Mouse (Mus musculus) limb, embryonic 11.5 days (tissue): ENCODE data around the gene Il24. TPM values are rescaled to one million over a fixed set of nuclear protein-coding genes. Genes with fewer than 3 reads are reported as not detected.

Experiments used
- ATAC-seq: fragments of 200-750 bp; cut with Nextera tagmentation; 2 replicates; pipeline ENCODE4 v1.8.0; 2017; ENCODE audit warnings: low read depth; ENCODE audit not compliant: insufficient number of reproducible peaks, low FRiP score, low TSS enrichment
- DNase-seq: peaks from one replicate; pipeline ENCODE4 v3.0.0-alpha.2; 2015; ENCODE audit warnings: low spot score
- H3K27ac ChIP-seq: fragments of 300-500 bp; sonication (generic); replicated peaks from 2 replicates; pipeline ENCODE4 v1.5.1; 2014; ENCODE audit warnings: low read depth, mild to moderate bottlenecking, low read length
- H3K27me3 ChIP-seq: fragments of 300-500 bp; sonication (generic); 2 replicates; pipeline ENCODE4 v1.6.1; 2014; ENCODE audit warnings: mild to moderate bottlenecking, low read length, mixed read lengths; ENCODE audit not compliant: control insufficient read depth, insufficient read depth
- H3K36me3 ChIP-seq: fragments of 300-500 bp; sonication (generic); 2 replicates; pipeline ENCODE4 v1.6.1; 2014; ENCODE audit warnings: mild to moderate bottlenecking, low read length, moderate library complexity, mixed read lengths; ENCODE audit not compliant: control insufficient read depth, insufficient read depth
- H3K4me1 ChIP-seq: fragments of 300-500 bp; sonication (generic); 2 replicates; pipeline ENCODE4 v1.6.1; 2014; ENCODE audit warnings: low read length, mixed read lengths; ENCODE audit not compliant: control insufficient read depth, insufficient read depth
- H3K4me2 ChIP-seq: fragments of 300-500 bp; sonication (generic); 2 replicates; pipeline ENCODE4 v1.6.1; 2014; ENCODE audit warnings: low read depth, mild to moderate bottlenecking, moderate library complexity; ENCODE audit not compliant: severe bottlenecking
- H3K4me3 ChIP-seq: fragments of 300-500 bp; sonication (generic); 2 replicates; pipeline ENCODE4 v1.5.1; 2014; ENCODE audit warnings: low read depth, low read length
- H3K9ac ChIP-seq: fragments of 300-500 bp; sonication (generic); 2 replicates; pipeline ENCODE4 v1.6.1; 2014; ENCODE audit warnings: mild to moderate bottlenecking, low read length
- H3K9me3 ChIP-seq: fragments of 300-500 bp; sonication (generic); 2 replicates; pipeline ENCODE4 v1.6.1; 2016; ENCODE audit warnings: low read length; ENCODE audit not compliant: control insufficient read depth
- WGBS: fragments of 180-500 bp; shearing (Covaris S2); extraction: QIAGEN DNeasy Blood & Tissue Kit; methylation state at CpG from one replicate; pipeline ENCODE4 v1.1.7; 2014; 5-methylcytosine and 5-hydroxymethylcytosine counted together
- polyA plus RNA-seq: library from polyadenylated mRNA; unstranded; fragments of >200 nt; fragmentation: Nextera tagmentation; extraction: Ambion mirVana; gene quantifications from 2 replicates; pipeline ENCODE4 v1.2.1, GENCODE M21; 2014

Gene Il24
- polyA plus RNA-seq, 1 experiment from 2014 or later, result not detected

DNA sequence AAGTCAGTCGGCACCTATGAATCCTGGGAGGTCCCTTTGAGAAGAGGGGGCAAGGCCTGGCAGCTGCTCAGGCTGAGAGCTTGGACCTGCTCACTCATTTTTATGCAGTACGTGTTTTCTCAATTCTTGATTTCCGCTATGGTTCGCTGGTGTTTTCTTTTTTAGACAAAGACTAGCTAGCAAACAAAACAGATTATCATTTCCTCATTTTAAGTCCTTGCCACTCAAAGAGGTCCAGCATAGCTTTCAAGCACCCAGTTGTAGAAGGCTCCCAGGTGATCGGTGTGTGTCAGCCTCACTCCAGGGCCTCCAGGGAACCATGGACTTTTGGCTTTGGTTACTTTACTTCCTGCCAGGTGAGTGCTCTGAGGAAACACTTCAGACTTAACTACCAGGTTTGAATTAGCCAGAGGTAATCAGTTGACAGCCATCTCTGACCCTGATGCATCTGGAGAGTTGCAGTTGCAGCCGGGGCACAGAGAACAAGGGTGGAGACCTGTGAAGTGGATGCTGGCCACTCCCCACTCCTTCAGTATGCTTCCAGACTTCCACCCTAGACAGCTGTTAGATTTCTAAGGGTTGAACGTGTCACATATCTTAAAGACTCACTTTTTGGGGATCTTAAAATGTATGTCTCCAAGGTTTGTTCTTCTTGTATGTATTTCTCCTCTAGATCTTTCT is 21.6 kb downstream of the Il24 start, which contains the start of gene Fcmr:
TSS of gene Fcmr (plus strand) at position 129 of the 681 bp plus-strand sequence.
- Histone ChIP-seq H3K4me2 (no peak within 1 kb of the TSS), H3K9me3 (no peaks in the 10 kb centered on the region), H3K9ac (no peak within 1 kb of the TSS), H3K27ac (no peak within 1 kb of the TSS), H3K27me3 (no peaks in the 10 kb centered on the region), H3K36me3 (no peaks in the 10 kb centered on the region), H3K4me3 (no peak within 1 kb of the TSS), H3K4me1 (no peaks in the 10 kb centered on the region)
- DNase-seq (no peak), ATAC-seq (no peak)
- 80% methylated on average over 7 of the region's 7 CpGs for WGBS

DNA sequence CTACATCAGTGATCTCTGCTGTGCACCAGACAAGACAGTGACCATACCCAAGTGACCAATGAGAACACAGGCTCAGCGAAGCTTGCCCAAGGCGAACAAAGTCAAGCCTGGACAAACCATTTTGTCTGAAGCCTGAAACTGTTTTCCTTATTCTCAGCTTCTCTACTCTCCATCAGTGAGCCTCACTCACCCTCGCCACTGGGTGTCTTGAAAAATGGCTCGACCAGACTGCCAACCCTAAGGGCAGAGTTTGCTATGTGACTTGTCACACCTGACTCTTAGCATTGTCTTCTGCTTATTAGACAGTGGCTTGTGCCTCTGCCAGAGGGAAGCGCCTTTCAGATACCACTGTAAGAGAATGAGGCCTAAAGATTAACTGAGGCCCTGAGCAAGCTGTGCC is 22.5 kb downstream of the Il24 start:
- Histone ChIP-seq H3K27me3 (no peaks in the 10 kb centered on the region), H3K36me3 (no peaks in the 10 kb centered on the region), H3K9ac (no peak overlapping the region), H3K9me3 (no peaks in the 10 kb centered on the region), H3K4me1 (no peaks in the 10 kb centered on the region), H3K4me2 (no peak overlapping the region), H3K27ac (no peak overlapping the region), H3K4me3 (no peak overlapping the region)
- ATAC-seq (no peak), DNase-seq (no peak)
- WGBS, result 89% methylated on average over 5 of the region's 5 CpGs

DNA sequence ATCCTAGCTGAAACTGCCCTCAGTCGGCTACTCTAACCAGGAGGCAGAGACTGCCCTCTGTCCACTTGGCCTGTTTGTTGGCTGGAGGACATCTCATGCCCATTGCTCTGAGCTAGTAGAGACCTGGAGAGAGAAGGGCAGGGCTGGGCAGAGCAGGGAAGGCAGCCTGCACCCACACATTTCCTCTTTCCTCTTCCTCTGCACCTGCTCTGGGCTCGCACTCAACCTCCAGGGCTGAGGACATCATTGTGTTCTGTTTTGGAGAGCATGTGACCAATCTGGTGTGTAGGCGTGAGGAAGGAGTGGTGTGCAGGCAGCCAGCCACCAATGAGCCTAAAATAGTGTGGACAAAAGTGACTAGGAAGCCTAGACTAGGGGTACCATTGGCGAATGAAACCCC is 23.0 kb downstream of the Il24 start:
- H3K4me3 ChIP-seq, result no peak overlapping the region
- H3K4me2 ChIP-seq, result no peak overlapping the region
- no peaks in the 10 kb centered on the region for H3K4me1 ChIP-seq
- DNase-seq (no peak), ATAC-seq (no peak)
- no peaks in the 10 kb centered on the region for H3K36me3 ChIP-seq
- no peaks in the 10 kb centered on the region for H3K9me3 ChIP-seq
- no peak overlapping the region for H3K27ac ChIP-seq
- H3K9ac ChIP-seq, result no peak overlapping the region
- no peaks in the 10 kb centered on the region for H3K27me3 ChIP-seq
- 83% methylated on average over 4 of the region's 4 CpGs for WGBS

DNA sequence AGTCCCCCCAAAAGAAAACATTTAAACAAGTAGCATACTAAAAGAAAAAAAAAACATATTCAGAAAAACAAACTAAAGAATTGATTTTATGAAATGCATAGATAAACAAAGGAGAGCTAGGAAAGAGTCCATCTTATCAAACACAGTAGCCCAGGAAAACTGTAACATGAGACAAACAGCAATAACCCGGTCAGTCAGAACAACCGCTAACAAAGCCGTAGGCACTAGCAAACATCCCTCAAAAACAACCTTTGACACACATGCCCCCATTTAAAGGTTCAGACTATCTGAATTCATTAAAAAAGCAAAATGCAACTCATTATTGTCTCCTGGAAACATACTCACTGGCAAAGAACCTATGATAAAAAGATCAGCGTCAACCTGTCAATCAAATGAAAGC is 29.8 kb downstream of the Il24 start:
- no peak overlapping the region for H3K9ac ChIP-seq
- no peak overlapping the region for H3K4me3 ChIP-seq
- ATAC-seq (no peak), DNase-seq (no peak)
- no peaks in the 10 kb centered on the region for H3K27me3 ChIP-seq
- no peaks in the 10 kb centered on the region for H3K9me3 ChIP-seq
- no peaks in the 10 kb centered on the region for H3K4me1 ChIP-seq
- H3K27ac ChIP-seq, result no peak overlapping the region
- H3K36me3 ChIP-seq, result no peaks in the 10 kb centered on the region
- 82% methylated on average over 4 of the region's 4 CpGs for WGBS
- no peak overlapping the region for H3K4me2 ChIP-seq

DNA sequence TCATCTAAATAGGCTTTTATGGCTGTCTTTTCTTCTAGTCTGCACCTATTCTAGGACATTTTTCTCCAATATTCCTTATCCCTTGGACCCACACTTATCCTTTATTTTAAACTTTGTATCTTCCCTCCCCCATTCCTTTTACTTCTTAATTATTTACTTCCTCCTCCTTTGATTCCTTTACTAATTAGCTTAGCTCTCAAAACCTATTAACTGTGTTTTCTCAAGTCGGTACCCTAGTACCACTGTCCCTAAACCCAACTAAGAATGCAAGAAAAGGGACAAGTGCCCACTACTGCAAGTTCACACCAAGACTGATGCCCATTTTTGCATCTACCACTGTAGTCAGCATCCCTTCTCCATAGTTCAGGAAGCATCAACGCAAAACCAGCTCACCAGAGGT is 31.5 kb downstream of the Il24 start:
- no peaks in the 10 kb centered on the region for H3K4me1 ChIP-seq
- ATAC-seq, result no peak
- WGBS, result 87% methylated on average over 2 of the region's 2 CpGs
- no peak overlapping the region for H3K4me3 ChIP-seq
- H3K27ac ChIP-seq, result no peak overlapping the region
- H3K9me3 ChIP-seq, result no peaks in the 10 kb centered on the region
- no peaks in the 10 kb centered on the region for H3K36me3 ChIP-seq
- H3K9ac ChIP-seq, result no peak overlapping the region
- no peak for DNase-seq
- H3K27me3 ChIP-seq, result no peaks in the 10 kb centered on the region
- no peak overlapping the region for H3K4me2 ChIP-seq

DNA sequence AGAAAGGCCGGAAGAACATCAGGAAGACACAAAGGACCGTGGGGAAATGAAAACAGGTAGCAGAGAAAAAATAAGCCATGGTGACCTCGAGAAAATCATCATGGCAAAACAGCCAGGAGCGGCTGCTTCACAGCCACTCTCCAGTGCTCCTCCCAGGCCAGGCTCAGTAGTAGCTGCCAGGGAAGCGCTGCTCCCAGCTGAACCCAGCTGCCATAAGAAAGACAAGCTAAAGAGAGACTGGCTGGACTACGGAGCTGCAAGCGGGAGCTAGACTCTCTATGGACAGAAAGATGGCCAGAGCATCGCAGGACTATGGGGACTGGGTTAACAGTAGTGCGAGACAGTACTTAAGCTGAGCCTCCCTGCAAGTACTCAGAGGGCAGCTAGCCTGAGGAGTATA is 32.4 kb downstream of the Il24 start:
- ATAC-seq (no peak), DNase-seq (no peak)
- Histone ChIP-seq H3K36me3 (no peaks in the 10 kb centered on the region), H3K4me2 (no peak overlapping the region), H3K4me1 (no peaks in the 10 kb centered on the region), H3K27me3 (no peaks in the 10 kb centered on the region), H3K9ac (no peak overlapping the region), H3K4me3 (no peak overlapping the region), H3K9me3 (no peaks in the 10 kb centered on the region), H3K27ac (no peak overlapping the region)
- WGBS, result 87% methylated on average over 9 of the region's 9 CpGs

DNA sequence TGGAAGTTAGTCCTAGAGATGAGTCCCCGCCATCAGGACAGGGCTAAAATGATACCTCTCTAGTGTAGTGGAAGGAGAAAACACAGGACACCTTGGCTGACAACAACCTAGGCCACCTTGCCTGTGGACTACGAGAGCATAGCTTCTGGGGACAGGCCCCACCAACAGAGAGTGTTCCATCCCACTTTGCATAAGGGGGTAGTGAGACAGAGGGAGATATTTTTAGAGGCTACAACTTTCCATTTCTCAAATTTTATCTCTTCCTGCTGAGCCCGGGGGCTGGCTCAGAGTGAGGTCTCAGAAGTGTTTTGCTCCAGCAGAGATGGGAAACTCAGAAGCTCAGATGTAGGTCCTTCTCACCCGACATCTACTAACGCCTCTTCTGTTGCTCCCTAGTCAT is 36.8 kb downstream of the Il24 start:
- Histone ChIP-seq H3K4me3 (no peak overlapping the region), H3K27ac (no peak overlapping the region), H3K9me3 (no peaks in the 10 kb centered on the region), H3K4me2 (no peak overlapping the region), H3K27me3 (no peaks in the 10 kb centered on the region), H3K4me1 (no peaks in the 10 kb centered on the region), H3K9ac (no peak overlapping the region), H3K36me3 (no peaks in the 10 kb centered on the region)
- ATAC-seq, result no peak
- WGBS, result 92% methylated on average over 5 of the region's 5 CpGs
- no peak for DNase-seq

DNA sequence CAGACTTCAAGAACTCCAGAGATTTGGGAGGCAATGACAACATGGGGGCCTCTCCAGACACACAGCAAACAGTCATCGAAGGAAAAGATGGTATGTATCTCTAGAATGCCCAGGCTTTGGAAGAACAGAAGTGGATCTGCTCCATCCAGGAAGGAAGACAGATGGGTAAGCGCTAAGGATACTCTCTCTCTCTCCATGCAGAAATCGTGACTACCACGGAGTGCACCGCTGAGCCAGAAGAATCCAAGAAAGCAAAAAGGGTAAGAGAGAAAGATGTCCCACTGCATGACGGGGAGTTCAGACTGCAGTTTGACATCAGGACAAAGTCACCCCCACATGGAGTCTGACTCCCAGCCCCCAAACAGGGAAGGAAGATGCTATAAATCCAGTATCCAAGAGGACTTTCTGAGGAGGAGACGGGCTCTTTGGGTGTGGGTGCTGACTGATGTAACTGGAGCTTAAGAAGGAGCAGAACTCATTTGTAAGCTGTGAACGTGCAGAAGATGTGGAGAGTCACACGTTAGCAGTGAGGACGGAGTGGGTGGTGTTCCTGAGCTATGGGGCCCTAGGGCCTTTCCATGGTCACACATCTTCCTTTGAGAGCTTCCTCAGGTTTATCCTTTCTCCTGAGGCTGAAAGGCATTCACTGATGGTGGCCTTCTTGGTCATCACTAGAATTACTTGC is 37.6 kb downstream of the Il24 start:
- H3K4me1 ChIP-seq, result no peaks in the 10 kb centered on the region
- ATAC-seq (no peak), DNase-seq (no peak)
- WGBS, result 89% methylated on average over 10 of the region's 10 CpGs
- no peaks in the 10 kb centered on the region for H3K27me3 ChIP-seq
- no peaks in the 10 kb centered on the region for H3K9me3 ChIP-seq
- H3K4me2 ChIP-seq, result no peak overlapping the region
- H3K4me3 ChIP-seq, result no peak overlapping the region
- no peaks in the 10 kb centered on the region for H3K36me3 ChIP-seq
- no peak overlapping the region for H3K27ac ChIP-seq
- H3K9ac ChIP-seq, result no peak overlapping the region
